Mouse (Mus musculus) CD8-positive naive resting alpha-beta T cell, adult 57 days (primary cell): ENCODE data around the gene Galnt10. TPM values are rescaled to one million over a fixed set of nuclear protein-coding genes. Genes with fewer than 3 reads are reported as not detected.

Source experiments
- total RNA-seq: library from RNA; stranded (reverse); gene quantifications from one replicate; pipeline ENCODE4 v1.2.4, GENCODE M21; 2023

Gene Galnt10
- total RNA-seq = 51.1 TPM

GRCm38 (mm10) chr11:57645018-57645559 is at the start of gene Galnt10:
Galnt10 (plus strand) TSS chr11:57645442.

GRCm38 (mm10) chr11:57800971-57801765 is 155.9 kb downstream of the Galnt10 start, which contains the start of gene Sap30l:
Sap30l (plus strand) TSS chr11:57801637.

GRCm38 (mm10) chr11:57832552-57833201 is 187.4 kb downstream of the Galnt10 start, which contains the start of gene Hand1:
Hand1 (minus strand) TSS chr11:57832818.

Other genes with a start within 250 kb of the Galnt10 start
- gene Fam114a2, start 126.8 kb upstream of the Galnt10 start, total RNA-seq = 47.4 TPM
- gene Mfap3, start 126.8 kb upstream of the Galnt10 start, total RNA-seq = 30.0 TPM
- gene Sap30l, start 156.2 kb downstream of the Galnt10 start, total RNA-seq = 30.4 TPM
- gene Hand1, start 187.4 kb downstream of the Galnt10 start, total RNA-seq = not detected